Mouse (Mus musculus) WW6 (cell line): Measurements from ENCODE around the gene Gjb3.
A peak's percentile ranks its signal among the peaks of the same experiment; 100 is the strongest.

Experiments used
- DNase-seq: peaks from one replicate; pipeline ENCODE4 v3.0.0-alpha.2; 2013; ENCODE audit warnings: low read depth, low spot score

Gjb3 gene

GRCm38 (mm10) chr4:127337668-127338067 is 7.0 kb upstream of the Gjb3 start:
- no peak for DNase-seq

DNA sequence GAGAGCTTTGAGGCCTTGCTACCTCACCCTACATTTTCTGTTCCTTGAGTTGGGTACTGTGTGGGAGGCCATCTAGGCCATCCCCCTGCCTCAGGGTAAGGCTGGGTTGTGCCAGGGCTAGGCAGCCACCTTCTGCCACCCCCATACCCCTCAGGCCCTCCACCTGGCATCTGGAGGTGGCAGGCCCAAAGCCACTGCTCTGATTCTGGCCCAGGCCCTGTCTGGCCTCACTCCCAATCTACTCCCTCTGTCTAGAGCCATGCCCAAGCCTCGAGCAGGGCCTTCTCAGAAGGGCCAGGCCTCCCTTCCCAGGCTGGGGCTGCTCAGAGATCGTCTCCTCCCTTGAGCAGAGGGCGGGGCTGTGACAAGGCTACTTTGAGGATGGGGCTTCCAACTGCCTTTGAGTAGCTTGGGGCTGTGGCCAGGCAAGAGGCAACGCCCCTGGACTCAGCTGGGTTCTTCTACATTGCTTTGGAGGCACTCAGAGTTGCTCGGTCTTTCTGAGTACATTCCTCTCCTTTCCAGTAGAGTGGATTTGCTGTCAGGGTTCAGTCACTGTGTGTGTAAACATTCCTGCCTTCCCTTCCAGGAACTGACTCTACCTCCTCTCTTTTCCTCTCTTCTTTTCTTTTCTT is 4.3 kb upstream of the Gjb3 start:
- no peak for DNase-seq

DNA sequence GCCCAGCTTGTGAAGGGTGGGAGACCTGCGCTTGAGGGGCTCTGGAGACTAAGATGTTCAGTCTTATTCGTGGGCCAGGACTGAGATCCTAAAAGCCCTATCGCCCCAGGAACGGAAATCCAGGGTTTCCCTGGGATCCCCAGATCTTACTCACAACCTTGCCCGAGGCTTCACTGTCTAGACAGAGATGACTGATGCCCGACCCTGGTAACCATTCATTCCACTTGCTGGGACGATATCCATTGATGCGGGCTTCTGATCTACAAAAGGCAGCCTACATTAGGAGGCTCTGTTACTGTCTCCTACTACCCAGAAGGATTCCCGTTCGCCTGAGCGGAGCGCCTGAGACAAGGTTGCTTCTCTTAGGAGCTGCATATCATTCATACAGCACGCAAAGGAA is 527 bp upstream of the Gjb3 start:
- DNase-seq: no peak

GRCm38 (mm10) chr4:127329751-127330150 is 893 bp downstream of the Gjb3 start:
- no peak for DNase-seq

DNA sequence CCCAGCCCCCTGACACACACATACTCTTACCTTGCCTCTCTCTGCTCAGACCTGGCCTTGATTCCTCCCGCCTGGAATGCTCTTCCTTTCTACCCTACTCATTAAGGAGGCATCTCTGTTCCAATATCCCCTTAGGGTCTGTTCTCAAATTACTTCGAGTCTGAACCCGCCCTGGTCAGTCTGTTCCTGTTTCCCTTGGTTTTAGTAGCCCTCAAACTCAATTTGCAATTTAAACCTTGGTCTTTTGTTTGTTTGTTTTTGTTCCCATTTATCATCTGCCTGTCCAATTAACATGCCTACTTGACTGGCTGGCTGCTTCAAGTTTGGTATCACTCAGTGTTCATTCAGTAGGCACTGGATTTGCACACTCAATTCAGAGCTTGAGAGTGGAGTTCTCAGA is 1.6 kb downstream of the Gjb3 start:
- DNase-seq: no peak

- no peak for DNase-seq
Observed at GRCm38 (mm10) chr4:127328378-127328777, 2.3 kb downstream of the Gjb3 start.

- no peak for DNase-seq
Observed at GRCm38 (mm10) chr4:127327749-127328148, 2.9 kb downstream of the Gjb3 start.

DNA sequence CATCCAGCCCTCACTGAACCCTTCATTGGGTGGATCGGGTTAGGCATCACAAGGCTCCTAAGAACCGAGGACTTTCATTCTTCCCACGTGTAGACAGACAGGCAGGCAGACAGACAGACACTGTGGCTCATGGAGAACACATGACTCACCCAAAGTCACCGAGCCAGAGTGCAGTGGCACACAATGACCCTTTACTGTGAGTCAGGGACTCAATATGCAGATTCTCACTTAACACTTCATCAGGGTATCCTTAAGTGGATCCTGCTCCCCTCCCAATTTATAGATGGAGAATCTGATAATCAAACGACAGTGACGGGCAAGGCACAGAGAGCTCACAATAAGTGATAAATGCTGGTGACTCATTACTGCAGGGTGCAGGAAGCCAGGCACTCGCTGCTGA is 3.4 kb downstream of the Gjb3 start:
- DNase-seq: no peak

DNA sequence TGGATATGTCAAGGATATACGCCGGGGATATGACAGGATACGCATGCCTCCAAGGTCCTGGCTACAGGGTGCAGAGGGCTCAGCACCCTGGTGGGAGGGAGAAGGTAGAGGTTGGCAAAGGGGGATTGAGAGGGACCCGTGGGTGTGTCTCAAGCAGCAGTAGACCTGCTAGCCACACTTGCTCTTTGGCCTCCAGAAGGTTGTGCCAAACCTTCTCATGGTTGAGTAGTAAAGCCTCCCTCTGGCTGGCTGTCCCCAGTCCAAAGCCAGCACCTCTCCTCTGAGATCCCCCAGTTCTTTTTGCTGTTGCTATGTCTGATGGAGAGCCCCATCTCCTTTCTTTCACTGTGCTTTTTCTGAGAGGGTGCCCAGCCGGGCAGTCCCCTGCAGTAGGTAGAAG is 5.4 kb downstream of the Gjb3 start:
- DNase-seq: no peak

- peak; percentile 83 for DNase-seq
Observed at GRCm38 (mm10) chr4:127324759-127325158, 5.9 kb downstream of the Gjb3 start.

- no peak for DNase-seq
Observed at GRCm38 (mm10) chr4:127324296-127324695, 6.3 kb downstream of the Gjb3 start.

DNA sequence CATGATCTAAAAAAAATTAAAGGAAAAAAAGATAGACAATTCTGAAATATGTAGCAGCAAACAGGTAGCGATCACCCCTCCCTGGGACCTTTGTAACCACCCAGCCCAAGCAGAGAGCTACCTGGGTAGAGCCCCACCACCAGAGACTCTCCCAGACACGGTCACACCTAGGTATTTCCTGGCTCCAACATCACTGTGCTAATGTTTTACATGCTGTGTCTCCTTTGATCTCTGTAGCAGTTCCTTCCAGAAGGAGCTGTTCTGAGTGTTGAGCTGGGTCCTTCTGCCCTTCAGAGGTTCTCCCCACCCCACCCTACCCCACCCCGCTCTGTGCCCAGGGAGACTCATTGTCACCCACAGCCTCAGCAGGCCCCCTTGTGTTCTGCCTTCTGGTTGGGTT is 7.0 kb downstream of the Gjb3 start:
- DNase-seq: no peak

DNA sequence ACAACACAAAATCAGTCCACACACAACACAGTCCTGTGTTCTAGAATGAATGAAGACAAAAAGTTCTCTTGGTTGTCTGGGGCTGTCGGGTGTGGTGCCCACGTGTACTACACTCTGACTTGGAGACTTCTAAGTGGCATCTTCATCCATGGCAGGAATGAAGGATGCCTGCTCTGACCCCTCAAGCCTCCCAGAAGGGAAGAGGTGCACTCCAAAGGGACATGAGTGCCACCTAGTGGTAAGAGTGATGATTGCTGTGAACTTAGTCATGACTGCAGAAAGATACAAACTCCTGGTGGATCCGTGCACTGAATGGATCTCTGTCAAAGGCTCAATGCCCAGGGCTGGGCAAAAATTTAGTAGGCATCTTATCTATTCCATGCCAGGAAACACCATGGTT is 11.0 kb downstream of the Gjb3 start:
- no peak for DNase-seq

DNA sequence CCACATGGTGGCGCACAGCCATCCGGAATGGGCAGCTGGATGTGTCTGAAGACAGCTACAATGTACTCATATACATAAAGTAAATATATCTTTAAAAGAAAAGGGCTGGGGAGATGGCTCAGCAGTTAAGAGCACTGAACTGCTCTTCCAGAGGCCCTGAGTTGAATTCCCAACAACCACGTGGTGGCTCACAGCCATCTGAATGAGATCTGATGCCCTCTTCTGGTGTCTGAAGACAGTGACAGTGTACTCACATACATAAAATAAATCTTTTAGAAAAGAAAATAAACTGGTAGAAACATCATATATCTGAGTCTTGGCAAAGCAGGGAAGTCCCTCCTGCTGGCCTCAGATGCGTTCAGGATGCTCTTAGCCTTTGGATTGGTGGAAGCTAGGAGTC is 13.5 kb downstream of the Gjb3 start:
- no peak for DNase-seq

DNA sequence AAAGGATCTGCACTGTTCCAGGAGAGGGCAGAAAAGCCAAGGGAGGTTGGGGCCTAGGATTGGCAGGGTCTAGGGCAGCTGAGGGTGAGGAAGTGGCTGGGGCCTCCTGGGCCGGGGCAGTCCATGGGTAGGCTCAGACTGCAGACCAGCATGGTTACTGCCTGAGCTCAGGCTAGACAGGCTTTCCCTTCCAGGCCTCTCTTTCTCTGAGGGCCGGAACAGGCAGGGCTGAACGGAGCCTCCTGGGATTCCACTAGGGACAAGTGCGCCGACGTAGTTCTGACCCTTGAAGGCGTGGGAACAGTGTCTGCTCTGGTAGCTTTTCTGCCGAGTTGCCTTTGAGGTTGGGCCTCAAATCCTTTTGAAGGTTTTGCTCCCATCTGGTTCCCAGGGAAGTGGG is 14.9 kb downstream of the Gjb3 start:
- no peak for DNase-seq

DNA sequence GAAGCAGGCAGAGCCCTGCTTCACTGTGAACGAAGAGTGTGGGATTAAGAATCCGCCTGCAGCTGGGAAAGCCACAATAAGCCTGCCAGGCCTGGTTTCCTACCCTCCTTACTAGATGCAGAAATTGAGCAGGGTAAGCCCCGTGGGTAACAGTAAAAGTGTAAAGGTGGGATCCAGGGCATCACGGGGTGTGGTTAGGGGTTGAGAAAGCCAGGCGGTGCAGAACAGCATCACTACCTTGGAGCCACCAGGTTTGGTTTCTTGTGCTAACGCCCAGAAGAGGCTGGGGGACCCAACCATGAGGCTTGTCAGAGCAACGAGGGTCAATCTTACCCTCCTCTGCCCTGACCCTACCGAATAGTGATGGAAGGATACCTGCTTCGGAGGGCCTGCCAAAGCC is 16.1 kb downstream of the Gjb3 start:
- DNase-seq: no peak

DNA sequence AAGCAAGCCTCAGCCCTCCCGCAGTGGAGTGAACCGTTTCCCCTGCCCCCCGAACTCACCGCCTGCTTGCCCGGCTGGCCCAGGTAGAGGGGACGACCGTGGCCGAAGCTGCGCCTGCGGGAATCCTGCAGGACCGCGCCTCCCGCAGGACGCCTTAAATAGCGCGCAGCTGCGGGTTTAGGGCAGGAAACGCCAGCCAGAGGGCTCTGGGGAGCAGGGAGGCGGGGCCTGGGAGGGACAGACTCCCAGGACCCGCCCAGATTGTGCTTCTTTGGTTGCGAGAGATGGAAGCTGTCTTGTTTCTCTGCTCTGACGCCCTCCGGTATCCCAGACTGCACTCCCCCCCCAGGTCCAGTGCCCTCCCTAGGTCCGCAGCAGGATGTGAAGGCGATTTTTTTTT is 16.8 kb downstream of the Gjb3 start, which contains the start of gene Gja4:
TSS of gene Gja4 (minus strand) at position 179 of the 400 bp plus-strand sequence.
- DNase-seq: peak; percentile 60

GRCm38 (mm10) chr4:127312349-127312748 is 18.3 kb downstream of the Gjb3 start:
- DNase-seq: no peak

- no peak for DNase-seq
Observed at GRCm38 (mm10) chr4:127311561-127311960, 19.1 kb downstream of the Gjb3 start.

GRCm38 (mm10) chr4:127306915-127307314 is 23.7 kb downstream of the Gjb3 start:
- DNase-seq: no peak

GRCm38 (mm10) chr4:127303796-127304195 is 26.8 kb downstream of the Gjb3 start:
- no peak for DNase-seq

DNA sequence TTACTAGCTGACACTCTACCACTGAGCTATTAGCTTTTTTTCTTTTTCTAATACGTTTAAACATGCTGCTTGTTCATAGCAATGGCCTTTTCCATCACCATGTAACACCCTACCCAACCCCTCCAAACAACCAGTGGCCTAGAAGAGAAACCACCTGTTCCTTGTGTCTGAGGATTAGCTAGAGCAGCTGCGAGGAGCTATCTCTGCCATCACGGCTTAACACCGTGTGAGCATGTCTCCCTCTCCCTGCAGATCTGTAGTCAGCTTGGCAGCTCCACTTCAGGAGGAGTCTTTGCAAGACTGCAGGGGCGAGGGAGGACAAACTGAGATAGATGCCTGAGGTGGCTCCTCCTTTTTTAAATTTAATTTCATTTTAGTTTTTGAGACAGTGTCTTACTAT is 30.1 kb downstream of the Gjb3 start:
- DNase-seq: no peak

DNA sequence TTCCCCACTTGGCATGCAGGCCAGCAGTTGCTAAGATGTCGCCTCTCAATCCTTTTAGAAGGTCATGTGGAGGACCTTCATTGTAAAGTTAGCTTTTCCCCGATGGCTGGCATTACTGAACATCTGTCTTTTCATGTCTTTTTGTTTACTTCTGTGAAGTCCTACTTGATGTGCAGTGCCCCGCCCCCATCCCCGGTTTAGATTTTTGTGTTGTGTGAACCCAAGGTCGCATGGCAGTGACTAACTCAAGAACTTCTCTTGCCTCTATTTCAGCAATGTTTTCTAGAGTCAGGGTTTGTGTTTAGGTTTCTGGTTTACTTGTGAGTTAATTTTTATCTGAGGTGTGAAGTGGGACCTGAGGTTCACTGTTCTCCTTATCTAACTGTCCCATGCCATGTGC is 38.0 kb downstream of the Gjb3 start:
- DNase-seq: no peak

GRCm38 (mm10) chr4:127289039-127289548 is 41.5 kb downstream of the Gjb3 start:
- DNase-seq: no peak
